Mouse (Mus musculus) testis, adult 2 months (tissue): ENCODE results near the gene Map2k5.

ENCODE experiments used
- CTCF ChIP-seq: fragments of 200-500 bp; IDR thresholded peaks from 2 replicates; pipeline ENCODE4 v1.5.1; 2012; ENCODE audit warnings: low read depth, mild to moderate bottlenecking, inconsistent platforms, low read length, moderate library complexity; ENCODE audit not compliant: control insufficient read depth, insufficient read depth, insufficient replicate concordance
- POLR2A ChIP-seq: fragments of 200-500 bp; IDR thresholded peaks from 2 replicates; pipeline ENCODE4 v1.6.1; 2012; ENCODE audit warnings: low read depth, mild to moderate bottlenecking, inconsistent platforms, low read length, moderate library complexity; ENCODE audit not compliant: control insufficient read depth

- TF ChIP-seq CTCF (no peak), POLR2A (no peak)
Measured at GRCm38 (mm10) chr9:63174001-63174721, 203.5 kb downstream of the Map2k5 start.
